Mouse (Mus musculus) neural tube, embryonic 15.5 days (tissue): ENCODE measurements at regions not wholly inside any gene's neighbourhood (a gene's known extent, or its start where the extent isn't known, plus 50 kb on each side); places are given as distances from the start of the nearest gene placed in this dataset.
A peak's percentile ranks its signal among the peaks of the same experiment; 100 is the strongest.

Source experiments
- ATAC-seq: fragments of 200-750 bp; cut with Nextera tagmentation; 2 replicates; pipeline ENCODE4 v1.8.0; 2017; ENCODE audit warnings: mild to moderate bottlenecking, moderate TSS enrichment, moderate library complexity; ENCODE audit not compliant: low FRiP score
- H3K27ac ChIP-seq: fragments of 300-500 bp; sonication (generic); replicated peaks from 2 replicates; pipeline ENCODE4 v1.5.1; 2015; ENCODE audit warnings: mild to moderate bottlenecking, inconsistent platforms
- H3K27me3 ChIP-seq: fragments of 300-500 bp; sonication (generic); replicated peaks from 2 replicates; pipeline ENCODE4 v1.6.1; 2015; ENCODE audit warnings: inconsistent platforms
- H3K36me3 ChIP-seq: fragments of 300-500 bp; sonication (generic); 2 replicates; pipeline ENCODE4 v1.6.1; 2015; ENCODE audit warnings: inconsistent platforms
- H3K4me1 ChIP-seq: fragments of 300-500 bp; sonication (generic); 2 replicates; pipeline ENCODE4 v1.6.1; 2015; ENCODE audit warnings: inconsistent platforms
- H3K4me2 ChIP-seq: fragments of 300-500 bp; sonication (generic); 2 replicates; pipeline ENCODE4 v1.6.1; 2015; ENCODE audit warnings: inconsistent platforms, mild to moderate bottlenecking, moderate library complexity
- H3K4me3 ChIP-seq: fragments of 300-500 bp; sonication (generic); replicated peaks from 2 replicates; pipeline ENCODE4 v1.5.1; 2015; ENCODE audit warnings: mild to moderate bottlenecking, inconsistent platforms
- H3K9ac ChIP-seq: fragments of 300-500 bp; sonication (generic); replicated peaks from 2 replicates; pipeline ENCODE4 v1.6.1; 2015; ENCODE audit warnings: mild to moderate bottlenecking, inconsistent platforms
- H3K9me3 ChIP-seq: fragments of 300-500 bp; sonication (generic); replicated peaks from 2 replicates; pipeline ENCODE4 v1.6.1; 2016; ENCODE audit warnings: inconsistent platforms
- WGBS: fragments of 180-500 bp; shearing (Covaris S2); methylation state at CpG from one replicate; pipeline ENCODE4 v1.1.7; 2015; ENCODE audit warnings: mixed read lengths; 5-methylcytosine and 5-hydroxymethylcytosine counted together

DNA sequence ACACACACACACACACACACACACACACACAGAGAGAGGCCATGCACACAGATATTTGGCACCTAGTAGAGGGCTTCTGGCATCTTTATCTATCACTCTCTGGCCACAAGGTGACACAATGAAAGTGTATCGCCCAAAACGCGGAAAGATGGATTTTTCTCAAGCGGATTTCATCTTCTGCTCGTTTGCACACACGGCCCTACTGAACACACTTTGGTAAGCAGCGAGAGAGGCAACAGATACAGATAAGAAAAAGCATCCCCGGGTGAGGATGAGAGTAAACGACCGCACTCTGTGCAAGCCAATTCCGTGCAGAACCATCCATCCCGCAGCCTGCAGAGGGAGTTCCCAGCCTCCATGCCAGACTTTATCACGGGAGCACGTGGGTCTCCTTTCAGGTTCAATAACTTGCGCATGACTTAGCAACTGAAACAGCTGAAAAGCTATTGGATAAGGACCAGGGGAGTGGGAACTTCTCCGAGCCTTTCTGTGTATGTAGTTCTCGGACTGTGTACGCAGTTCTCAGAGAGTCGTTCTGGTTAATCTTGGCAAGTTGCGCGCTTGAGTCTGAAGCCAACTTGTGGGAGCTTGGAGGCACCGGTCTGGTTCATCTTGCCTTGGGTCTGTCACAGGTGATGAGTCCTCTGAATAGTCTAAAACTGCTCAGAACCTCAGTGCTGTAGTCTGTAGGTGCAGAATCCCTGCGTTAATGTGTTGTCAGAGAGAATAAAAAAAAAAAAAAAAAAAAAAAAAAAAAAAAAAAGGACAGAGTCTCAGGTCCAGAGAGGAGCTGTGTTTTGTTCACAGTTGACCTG, 97.2 kb upstream of the Tmem178 start:
- 62% methylated on average over 23 of the region's 23 CpGs for WGBS
- Histone ChIP-seq H3K36me3 (no peaks in the 10 kb centered on the region), H3K27me3 (no peaks in the 10 kb centered on the region), H3K4me3 (no peak overlapping the region), H3K9ac (no peak overlapping the region), H3K27ac (no peak overlapping the region), H3K9me3 (no peaks in the 10 kb centered on the region), H3K4me1 (no peaks in the 10 kb centered on the region; the same call in 1 of the 2 replicates), H3K4me2 (peak overlapping the region; percentile 39)
- peak; percentile 65; the same call in 1 of the 2 replicates for ATAC-seq

DNA sequence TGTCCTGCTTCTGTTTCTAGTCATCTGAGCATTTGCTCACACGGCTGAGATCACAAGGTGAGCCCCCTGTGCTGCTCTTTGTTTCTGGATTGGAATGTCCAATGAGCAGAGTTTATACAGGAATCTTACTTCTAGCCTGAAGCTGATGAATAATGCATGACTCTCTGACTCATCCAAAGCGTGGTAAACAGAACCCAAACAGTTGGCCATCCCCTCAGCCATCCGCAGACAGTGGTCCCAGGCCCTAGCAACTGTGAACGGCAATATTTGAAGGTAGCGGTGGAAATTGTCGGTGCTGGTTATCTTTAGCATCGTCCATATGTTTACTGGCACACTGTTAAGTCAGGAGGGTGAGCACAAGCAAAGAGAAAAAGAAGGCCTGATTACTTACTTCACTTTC, 99.1 kb upstream of the Tmem178 start:
- H3K27ac ChIP-seq, result no peak overlapping the region
- no peak for ATAC-seq
- H3K4me1 ChIP-seq, result no peaks in the 10 kb centered on the region; the same call in 1 of the 2 replicates
- WGBS, result 63% methylated on average over 7 of the region's 7 CpGs
- no peaks in the 10 kb centered on the region for H3K9me3 ChIP-seq
- no peak overlapping the region for H3K4me2 ChIP-seq
- H3K4me3 ChIP-seq, result no peak overlapping the region
- H3K27me3 ChIP-seq, result no peaks in the 10 kb centered on the region
- no peaks in the 10 kb centered on the region for H3K36me3 ChIP-seq
- H3K9ac ChIP-seq, result no peak overlapping the region

DNA sequence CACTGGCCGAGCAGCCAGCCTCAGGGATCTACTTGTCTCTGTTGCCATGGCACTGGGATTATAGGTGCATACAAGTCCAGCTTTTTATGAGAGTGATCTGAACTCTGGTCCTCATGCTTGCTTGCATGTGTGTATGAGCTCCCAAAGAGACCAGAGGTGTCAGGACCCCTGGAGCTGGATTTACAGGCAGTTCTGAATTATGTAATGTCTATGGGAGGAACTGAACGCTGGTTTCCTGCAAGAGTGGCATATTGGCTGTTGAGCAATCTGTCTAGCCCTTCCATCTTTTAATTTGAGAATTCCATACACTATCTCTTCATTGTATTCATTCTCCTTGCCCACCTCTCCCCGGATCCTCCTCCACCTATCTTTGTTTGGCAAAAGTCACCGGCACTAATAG, 102.5 kb upstream of the Tmem178 start:
- Histone ChIP-seq H3K4me1 (no peaks in the 10 kb centered on the region; the same call in 1 of the 2 replicates), H3K9me3 (no peaks in the 10 kb centered on the region), H3K27me3 (no peaks in the 10 kb centered on the region), H3K27ac (no peak overlapping the region), H3K4me2 (no peak overlapping the region), H3K36me3 (no peaks in the 10 kb centered on the region), H3K9ac (no peak overlapping the region), H3K4me3 (no peak overlapping the region)
- no peak for ATAC-seq
- WGBS, result 87% methylated on average over 4 of the region's 4 CpGs

DNA sequence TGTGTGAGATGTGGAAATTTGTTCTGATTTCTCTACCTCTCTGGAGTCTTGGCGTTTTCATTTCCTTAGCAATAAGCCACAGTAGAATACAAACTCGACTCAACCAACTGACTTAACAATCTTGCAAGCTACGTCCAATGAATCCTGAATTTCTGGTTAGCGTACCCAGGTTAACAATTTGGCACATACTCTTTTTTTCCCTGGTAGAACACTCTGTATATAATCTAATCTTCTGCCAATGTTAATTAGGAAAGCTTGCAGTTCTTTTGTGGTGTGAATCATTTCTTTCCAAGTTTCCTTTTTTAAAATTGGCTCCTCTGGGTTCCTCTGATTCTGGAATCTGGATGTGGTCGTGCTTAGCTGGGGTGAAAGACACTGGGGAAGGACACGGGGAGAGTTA, 103.5 kb upstream of the Tmem178 start:
- Histone ChIP-seq H3K27me3 (no peaks in the 10 kb centered on the region), H3K9ac (no peak overlapping the region), H3K27ac (no peak overlapping the region), H3K4me2 (no peak overlapping the region), H3K4me1 (no peaks in the 10 kb centered on the region; the same call in 1 of the 2 replicates), H3K9me3 (no peaks in the 10 kb centered on the region), H3K4me3 (no peak overlapping the region), H3K36me3 (no peaks in the 10 kb centered on the region)
- WGBS, result 86% methylated on average over 6 of the region's 6 CpGs
- ATAC-seq, result no peak

DNA sequence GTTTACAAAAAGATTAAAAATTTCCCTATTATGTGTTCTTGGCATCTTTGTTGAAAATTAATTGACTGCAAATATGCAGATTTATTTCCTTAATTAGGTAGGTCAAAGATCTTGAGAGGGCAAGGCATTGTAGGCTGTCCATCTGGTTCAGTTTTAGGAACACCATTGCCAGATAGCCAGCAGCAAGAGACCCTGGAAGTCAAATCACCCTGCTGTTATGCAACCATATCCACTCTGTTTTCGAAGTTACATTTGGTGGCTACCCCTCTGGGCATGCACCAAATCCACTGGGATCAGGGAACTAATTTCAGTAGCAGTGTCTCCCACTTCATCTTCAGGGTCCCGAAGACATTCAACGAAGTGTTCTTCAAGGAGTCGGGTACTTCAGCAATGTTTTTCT, 104.0 kb upstream of the Tmem178 start:
- H3K9ac ChIP-seq, result no peak overlapping the region
- H3K36me3 ChIP-seq, result no peaks in the 10 kb centered on the region
- no peaks in the 10 kb centered on the region for H3K27me3 ChIP-seq
- H3K9me3 ChIP-seq, result no peaks in the 10 kb centered on the region
- no peak overlapping the region for H3K4me3 ChIP-seq
- no peak for ATAC-seq
- H3K4me2 ChIP-seq, result no peak overlapping the region
- no peak overlapping the region for H3K27ac ChIP-seq
- 89% methylated on average over 4 of the region's 4 CpGs for WGBS
- no peaks in the 10 kb centered on the region; the same call in 1 of the 2 replicates for H3K4me1 ChIP-seq

DNA sequence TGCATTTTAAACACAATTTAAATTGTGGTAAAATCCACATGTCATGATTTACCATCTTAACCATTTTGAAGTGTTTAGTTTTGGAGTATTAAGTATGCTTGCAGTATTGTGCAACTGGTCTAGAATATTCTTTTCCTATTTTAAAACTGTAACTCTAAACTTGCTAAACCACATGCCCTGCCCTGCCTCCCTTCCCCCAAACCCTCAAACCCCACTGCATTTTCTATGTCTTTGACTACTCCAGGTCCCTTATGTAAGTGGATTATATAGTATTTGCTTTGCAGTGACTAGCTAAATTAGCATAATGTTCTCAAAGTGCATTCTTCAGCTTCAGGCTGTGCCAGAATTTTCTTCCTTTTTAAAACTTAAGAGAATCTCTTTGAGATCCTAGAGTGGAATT, 106.4 kb upstream of the Map4k3 start:
- H3K9me3 ChIP-seq, result no peaks in the 10 kb centered on the region
- H3K4me2 ChIP-seq, result no peak overlapping the region
- H3K9ac ChIP-seq, result no peak overlapping the region
- no peak overlapping the region for H3K27ac ChIP-seq
- no peaks in the 10 kb centered on the region for H3K36me3 ChIP-seq
- H3K27me3 ChIP-seq, result no peaks in the 10 kb centered on the region
- ATAC-seq, result no peak
- no peaks in the 10 kb centered on the region for H3K4me1 ChIP-seq
- no peak overlapping the region for H3K4me3 ChIP-seq

DNA sequence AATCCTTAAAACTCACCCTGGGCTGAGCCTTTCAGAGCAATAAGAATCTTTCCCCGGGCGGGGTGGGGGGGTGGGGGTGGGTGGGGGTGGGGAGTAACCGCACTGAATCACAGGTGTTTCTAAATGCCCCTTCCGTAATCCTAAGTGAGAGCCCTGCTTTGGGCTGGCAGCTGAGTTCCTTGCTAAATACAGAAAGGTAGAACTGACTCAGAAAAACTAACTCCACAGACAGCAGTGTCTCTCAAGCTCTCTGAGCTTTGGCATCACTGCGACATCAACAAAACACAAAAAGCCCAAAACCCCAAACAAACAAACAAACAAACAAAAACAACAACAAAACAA, 105.9 kb upstream of the Map4k3 start:
- H3K27ac ChIP-seq, result no peak overlapping the region
- no peaks in the 10 kb centered on the region for H3K36me3 ChIP-seq
- H3K9me3 ChIP-seq, result no peaks in the 10 kb centered on the region
- no peak overlapping the region for H3K9ac ChIP-seq
- 40% methylated on average over 5 of the region's 5 CpGs for WGBS
- H3K4me3 ChIP-seq, result no peak overlapping the region
- no peak for ATAC-seq
- no peak overlapping the region for H3K4me2 ChIP-seq
- H3K27me3 ChIP-seq, result no peaks in the 10 kb centered on the region
- H3K4me1 ChIP-seq, result no peaks in the 10 kb centered on the region

DNA sequence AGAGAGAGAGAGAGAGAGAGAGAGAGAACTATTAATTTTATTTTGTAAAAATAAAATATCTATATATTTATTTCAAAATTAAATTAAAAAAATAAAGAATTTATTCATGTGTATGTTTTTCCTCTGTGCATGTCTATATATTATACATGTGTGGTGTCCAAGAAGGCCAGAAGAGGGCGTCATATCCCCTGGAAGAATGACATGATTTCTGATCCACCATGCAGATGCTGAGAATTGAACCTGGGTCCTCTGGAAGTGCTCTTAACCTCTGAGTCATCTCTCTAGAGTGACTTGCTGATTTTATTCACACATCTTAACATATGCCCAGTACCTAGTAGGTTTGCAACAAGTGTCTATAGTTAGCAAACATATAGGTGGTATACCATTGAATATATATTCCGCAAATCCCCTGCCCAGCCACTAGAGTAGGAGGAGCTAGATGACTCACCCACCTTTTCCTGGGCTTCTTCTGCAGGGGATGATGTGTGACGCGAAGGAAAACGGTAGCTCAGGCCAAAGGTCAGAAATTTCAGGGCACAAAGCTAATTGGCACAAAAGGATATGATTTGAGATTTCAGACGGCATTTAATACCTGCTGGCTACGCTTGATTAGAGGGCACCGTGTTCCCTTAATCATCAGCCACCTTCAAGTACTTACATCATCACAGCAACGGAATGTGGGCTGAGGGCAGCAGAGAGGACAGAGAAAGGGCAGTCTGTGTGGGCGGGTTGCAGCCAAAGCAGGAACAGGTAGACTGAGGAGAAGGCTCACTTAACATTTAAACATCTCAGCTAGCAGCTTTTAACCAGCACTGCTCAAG, 105.3 kb upstream of the Map4k3 start:
- WGBS, result 44% methylated on average over 10 of the region's 10 CpGs
- Histone ChIP-seq H3K4me2 (no peak overlapping the region), H3K27me3 (no peaks in the 10 kb centered on the region), H3K4me1 (no peaks in the 10 kb centered on the region), H3K4me3 (no peak overlapping the region), H3K27ac (no peak overlapping the region), H3K9me3 (no peaks in the 10 kb centered on the region), H3K36me3 (no peaks in the 10 kb centered on the region), H3K9ac (no peak overlapping the region)
- no peak for ATAC-seq

DNA sequence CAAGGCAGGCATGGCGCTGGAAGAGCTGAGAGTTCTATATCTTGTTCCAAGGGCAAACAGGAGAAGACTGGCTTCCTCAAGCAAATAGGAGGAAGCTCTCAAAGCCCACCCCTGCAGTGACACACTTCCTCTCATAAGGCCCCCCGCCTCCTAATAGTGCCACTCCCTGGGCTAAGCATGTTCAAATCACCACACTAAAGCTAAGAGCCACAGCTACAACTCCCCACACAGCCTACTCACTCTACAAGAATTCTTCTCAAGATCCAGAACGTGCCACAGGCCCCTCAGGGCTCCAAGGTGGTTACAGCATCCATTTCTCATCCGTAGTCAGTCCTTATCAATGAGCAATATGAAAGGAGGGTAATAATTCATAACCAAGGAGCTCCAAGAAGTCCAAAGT, 103.4 kb upstream of the Map4k3 start:
- ATAC-seq, result no peak
- H3K9me3 ChIP-seq, result no peaks in the 10 kb centered on the region
- no peaks in the 10 kb centered on the region for H3K27me3 ChIP-seq
- no peak overlapping the region for H3K4me2 ChIP-seq
- no peaks in the 10 kb centered on the region for H3K36me3 ChIP-seq
- WGBS, result 79% methylated on average over 4 of the region's 4 CpGs
- no peak overlapping the region for H3K27ac ChIP-seq
- no peak overlapping the region for H3K9ac ChIP-seq
- H3K4me1 ChIP-seq, result no peaks in the 10 kb centered on the region
- H3K4me3 ChIP-seq, result no peak overlapping the region

DNA sequence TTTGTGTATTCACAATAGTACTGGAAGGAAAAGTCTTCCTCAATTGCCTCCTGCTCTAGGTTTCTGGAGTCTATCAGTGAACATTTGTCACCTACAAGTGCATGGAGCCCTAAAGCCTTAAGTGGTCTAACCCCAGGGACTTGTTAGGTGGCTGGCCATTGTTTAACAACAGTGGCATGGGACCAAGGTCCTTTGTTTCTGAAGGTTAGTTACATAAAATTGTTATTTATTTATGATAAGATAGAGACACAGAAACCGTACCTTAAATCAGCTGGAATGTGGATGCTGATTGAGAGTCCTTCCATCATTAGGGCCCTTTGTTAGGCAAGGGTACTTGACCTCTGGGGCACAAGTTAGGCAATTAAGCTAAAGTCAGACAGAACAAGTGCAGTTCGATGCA, 99.6 kb upstream of the Map4k3 start:
- H3K4me1 ChIP-seq, result peaks cover 19% of the 10 kb centered on the region
- H3K36me3 ChIP-seq, result no peaks in the 10 kb centered on the region
- 66% methylated on average over 2 of the region's 2 CpGs for WGBS

DNA sequence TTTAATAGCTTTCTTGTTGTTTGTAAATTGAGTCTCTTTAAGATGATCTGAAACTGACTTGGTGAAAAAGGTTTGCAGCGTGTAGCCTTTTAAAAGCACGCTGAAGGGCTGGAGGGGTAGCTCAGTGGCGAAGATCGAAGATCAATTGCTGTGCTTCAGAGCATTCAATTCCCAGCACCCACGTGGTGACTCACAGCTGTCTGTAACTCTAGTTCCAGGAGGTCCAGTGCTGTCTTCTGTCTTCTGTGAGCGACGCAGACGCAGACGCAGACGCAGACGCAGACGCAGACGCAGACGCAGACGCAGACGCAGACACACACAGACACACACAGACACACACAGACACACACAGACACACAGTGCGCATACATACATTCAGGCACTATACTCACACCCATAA, 99.1 kb upstream of the Map4k3 start:
- H3K27ac ChIP-seq, result no peak overlapping the region
- H3K4me1 ChIP-seq, result peaks cover 19% of the 10 kb centered on the region
- no peak overlapping the region for H3K9ac ChIP-seq
- H3K27me3 ChIP-seq, result no peaks in the 10 kb centered on the region
- no peaks in the 10 kb centered on the region for H3K9me3 ChIP-seq
- H3K4me3 ChIP-seq, result no peak overlapping the region
- no peak overlapping the region for H3K4me2 ChIP-seq
- no peak for ATAC-seq
- WGBS, result 91% methylated on average over 17 of the region's 17 CpGs
- no peaks in the 10 kb centered on the region for H3K36me3 ChIP-seq

More for the DNA sequence above, 99.6 kb upstream of the Map4k3 start:
- Histone ChIP-seq H3K4me3 (no peak overlapping the region), H3K9me3 (no peaks in the 10 kb centered on the region), H3K9ac (no peak overlapping the region), H3K4me2 (no peak overlapping the region), H3K27me3 (no peaks in the 10 kb centered on the region), H3K27ac (no peak overlapping the region)
- no peak for ATAC-seq
